Mouse (Mus musculus) ES-Bruce4 (cell line): ENCODE results near the gene Vps18. TPM values are rescaled to one million over a fixed set of nuclear protein-coding genes. Genes with fewer than 3 reads are reported as not detected.

Experiments
- H3K27ac ChIP-seq: 2 replicates; pipeline ENCODE4 v1.5.1; 2012; ENCODE audit warnings: low read length, inconsistent platforms; ENCODE audit not compliant: insufficient read depth
- H3K27me3 ChIP-seq: 2 replicates; pipeline ENCODE4 v1.6.1; 2012; ENCODE audit warnings: mild to moderate bottlenecking, low read length, inconsistent platforms; ENCODE audit not compliant: control insufficient read depth, poor library complexity, insufficient read depth, severe bottlenecking
- H3K36me3 ChIP-seq: 2 replicates; pipeline ENCODE4 v1.6.1; 2012; ENCODE audit warnings: inconsistent platforms, mild to moderate bottlenecking, low read length, moderate library complexity; ENCODE audit not compliant: control insufficient read depth, poor library complexity, insufficient read depth, severe bottlenecking
- H3K4me1 ChIP-seq: one replicate; pipeline ENCODE4 v1.8.1; 2011; ENCODE audit warnings: low read length; ENCODE audit not compliant: control insufficient read depth, insufficient read depth
- H3K4me3 ChIP-seq: 2 replicates; pipeline ENCODE4 v1.5.1; 2011; ENCODE audit warnings: low read depth, mild to moderate bottlenecking, low read length
- H3K9ac ChIP-seq: 2 replicates; pipeline ENCODE4 v1.6.1; 2012; ENCODE audit warnings: low read depth, mild to moderate bottlenecking, inconsistent platforms; ENCODE audit not compliant: poor library complexity, severe bottlenecking
- H3K9me3 ChIP-seq: replicated peaks from 2 replicates; pipeline ENCODE4 v1.6.1; 2012; ENCODE audit warnings: mild to moderate bottlenecking, low read length, inconsistent platforms; ENCODE audit not compliant: control insufficient read depth, poor library complexity, insufficient read depth, severe bottlenecking
- CTCF ChIP-seq: IDR thresholded peaks from one replicate; pipeline ENCODE4 v1.8.1; 2011; ENCODE audit warnings: low read depth, low read length
- EP300 ChIP-seq: IDR thresholded peaks from 2 replicates; pipeline ENCODE4 v1.6.1; 2011; ENCODE audit warnings: low read depth, low read length; ENCODE audit not compliant: insufficient read depth
- POLR2A ChIP-seq: IDR thresholded peaks from one replicate; pipeline ENCODE4 v1.8.1; 2011; ENCODE audit warnings: low read length; ENCODE audit not compliant: insufficient read depth
- polyA plus RNA-seq: library from polyadenylated mRNA; stranded (reverse); fragments of >200 nt; gene quantifications from 2 replicates; pipeline ENCODE4 v1.2.4, GENCODE M21; 2011; ENCODE audit warnings: low read depth; ENCODE audit not compliant: missing spikeins, insufficient read depth, insufficient read length

The Vps18 gene
- polyA plus RNA-seq, 1 experiment: 11.7 TPM

- Histone ChIP-seq H3K27me3 (peaks cover 12% of the 10 kb centered on the region), H3K27ac (no peak overlapping the region), H3K4me1 (no peaks in the 10 kb centered on the region), H3K9ac (no peak overlapping the region), H3K36me3 (no peaks in the 10 kb centered on the region), H3K9me3 (no peaks in the 10 kb centered on the region), H3K4me3 (no peak overlapping the region)
- TF ChIP-seq CTCF: no peak
- no peak for TF ChIP-seq POLR2A
- TF ChIP-seq EP300: no peak
Observed at GRCm38 (mm10) chr2:119329123-119329817, 40.7 kb downstream of the Vps18 start.

- Histone ChIP-seq H3K4me3 (no peak overlapping the region), H3K36me3 (no peaks in the 10 kb centered on the region), H3K9me3 (no peaks in the 10 kb centered on the region), H3K9ac (no peak overlapping the region), H3K27me3 (peaks cover 10% of the 10 kb centered on the region), H3K4me1 (no peaks in the 10 kb centered on the region), H3K27ac (no peak overlapping the region)
- no peak for TF ChIP-seq CTCF
- TF ChIP-seq POLR2A: no peak
- no peak for TF ChIP-seq EP300
Observed at GRCm38 (mm10) chr2:119330795-119331194, 42.3 kb downstream of the Vps18 start.

GRCm38 (mm10) chr2:119332177-119332661 lies 43.7 kb downstream of the Vps18 start:
- no peaks in the 10 kb centered on the region for H3K36me3 ChIP-seq
- H3K9ac ChIP-seq: no peak overlapping the region
- H3K4me3 ChIP-seq: peak overlapping the region; percentile 37
- H3K4me1 ChIP-seq: peaks cover under 1% of the 10 kb centered on the region
- peaks cover 5% of the 10 kb centered on the region for H3K27me3 ChIP-seq
- H3K27ac ChIP-seq: no peak overlapping the region
- H3K9me3 ChIP-seq: no peaks in the 10 kb centered on the region
- TF ChIP-seq POLR2A (no peak), EP300 (no peak)

GRCm38 (mm10) chr2:119334135-119334534 lies 45.6 kb downstream of the Vps18 start:
- Histone ChIP-seq H3K36me3 (no peaks in the 10 kb centered on the region), H3K9ac (no peak overlapping the region), H3K27ac (no peak overlapping the region), H3K27me3 (peaks cover 3% of the 10 kb centered on the region), H3K4me3 (no peak overlapping the region), H3K9me3 (no peaks in the 10 kb centered on the region), H3K4me1 (peaks cover 3% of the 10 kb centered on the region)
- TF ChIP-seq POLR2A: no peak

- peaks cover 3% of the 10 kb centered on the region; the same call in 1 of the 2 replicates for H3K27me3 ChIP-seq
- no peaks in the 10 kb centered on the region for H3K9me3 ChIP-seq
- H3K4me1 ChIP-seq: peaks cover 3% of the 10 kb centered on the region
- no peak overlapping the region for H3K9ac ChIP-seq
- H3K36me3 ChIP-seq: no peaks in the 10 kb centered on the region
- TF ChIP-seq POLR2A: no peak
- TF ChIP-seq CTCF: no peak
- TF ChIP-seq EP300: no peak
- no peak overlapping the region for H3K4me3 ChIP-seq
- H3K27ac ChIP-seq: no peak overlapping the region
Observed at GRCm38 (mm10) chr2:119334964-119335525, 46.5 kb downstream of the Vps18 start.

GRCm38 (mm10) chr2:119335535-119335934 lies 47.0 kb downstream of the Vps18 start:
- Histone ChIP-seq H3K27ac (no peak overlapping the region), H3K9ac (no peak overlapping the region), H3K4me3 (no peak overlapping the region), H3K27me3 (peaks cover 3% of the 10 kb centered on the region; the same call in 1 of the 2 replicates), H3K36me3 (no peaks in the 10 kb centered on the region), H3K4me1 (peaks cover 3% of the 10 kb centered on the region), H3K9me3 (no peaks in the 10 kb centered on the region)
- TF ChIP-seq CTCF (no peak), POLR2A (no peak), EP300 (no peak)
